Mouse (Mus musculus) embryonic facial prominence, embryonic 15.5 days (tissue): ENCODE measurements around the gene Ptprg. TPM values are rescaled to one million over a fixed set of nuclear protein-coding genes. Genes with fewer than 3 reads are reported as not detected.
A peak's percentile ranks its signal among the peaks of the same experiment; 100 is the strongest.

Experiments used
- ATAC-seq: fragments of 200-750 bp; cut with Nextera tagmentation; 2 replicates; pipeline ENCODE4 v1.8.0; 2017; ENCODE audit warnings: low read depth, moderate TSS enrichment; ENCODE audit not compliant: insufficient number of reproducible peaks, low FRiP score, low TSS enrichment
- H3K27ac ChIP-seq: fragments of 300-500 bp; sonication (generic); replicated peaks from 2 replicates; pipeline ENCODE4 v1.5.1; 2015; ENCODE audit warnings: mild to moderate bottlenecking, inconsistent platforms
- H3K27me3 ChIP-seq: fragments of 300-500 bp; sonication (generic); 2 replicates; pipeline ENCODE4 v1.6.1; 2015; ENCODE audit warnings: inconsistent platforms
- H3K36me3 ChIP-seq: fragments of 300-500 bp; sonication (generic); 2 replicates; pipeline ENCODE4 v1.6.1; 2015; ENCODE audit warnings: mild to moderate bottlenecking, inconsistent platforms
- H3K4me1 ChIP-seq: fragments of 300-500 bp; sonication (generic); 2 replicates; pipeline ENCODE4 v1.6.1; 2015; ENCODE audit warnings: inconsistent platforms
- H3K4me2 ChIP-seq: fragments of 300-500 bp; sonication (generic); replicated peaks from 2 replicates; pipeline ENCODE4 v1.6.1; 2015; ENCODE audit warnings: mild to moderate bottlenecking, inconsistent platforms
- H3K4me3 ChIP-seq: fragments of 300-500 bp; sonication (generic); replicated peaks from 2 replicates; pipeline ENCODE4 v1.5.1; 2015; ENCODE audit warnings: mild to moderate bottlenecking, inconsistent platforms
- H3K9ac ChIP-seq: fragments of 300-500 bp; sonication (generic); 2 replicates; pipeline ENCODE4 v1.6.1; 2015; ENCODE audit warnings: inconsistent platforms
- H3K9me3 ChIP-seq: fragments of 300-500 bp; sonication (generic); replicated peaks from 2 replicates; pipeline ENCODE4 v1.6.1; 2016; ENCODE audit warnings: inconsistent platforms
- WGBS: fragments of 180-500 bp; shearing (Covaris S2); methylation state at CpG from one replicate; pipeline ENCODE4 v1.1.7; 2015; 5-methylcytosine and 5-hydroxymethylcytosine counted together
- polyA plus RNA-seq: library from polyadenylated mRNA; unstranded; fragments of >200 nt; fragmentation: Nextera tagmentation; extraction: Ambion mirVana; gene quantifications from 2 replicates; pipeline ENCODE4 v1.2.1, GENCODE M21; 2015

Gene Ptprg
- polyA plus RNA-seq, 1 experiment from 2014 or later: 25.6 TPM

GRCm38 (mm10) chr14:12084076-12084475, 530.7 kb downstream of the Ptprg start:
- H3K27me3 ChIP-seq: no peaks in the 10 kb centered on the region
- H3K9me3 ChIP-seq: no peaks in the 10 kb centered on the region
- no peak overlapping the region for H3K4me2 ChIP-seq
- H3K27ac ChIP-seq: no peak overlapping the region
- peaks cover 10% of the 10 kb centered on the region; the same call in 1 of the 2 replicates for H3K4me1 ChIP-seq
- ATAC-seq: no peak
- no peak overlapping the region for H3K4me3 ChIP-seq
- H3K36me3 ChIP-seq: no peaks in the 10 kb centered on the region
- 80% methylated on average over 4 of the region's 4 CpGs for WGBS
- no peak overlapping the region for H3K9ac ChIP-seq

GRCm38 (mm10) chr14:12085078-12085477, 531.7 kb downstream of the Ptprg start:
- no peak for ATAC-seq
- Histone ChIP-seq H3K27ac (no peak overlapping the region), H3K4me3 (no peak overlapping the region), H3K4me1 (peaks cover 10% of the 10 kb centered on the region; the same call in 1 of the 2 replicates), H3K9me3 (no peaks in the 10 kb centered on the region), H3K36me3 (no peaks in the 10 kb centered on the region), H3K9ac (no peak overlapping the region), H3K27me3 (no peaks in the 10 kb centered on the region), H3K4me2 (no peak overlapping the region)
- WGBS: 85% methylated on average over 4 of the region's 4 CpGs

GRCm38 (mm10) chr14:12086167-12086566, 532.8 kb downstream of the Ptprg start:
- Histone ChIP-seq H3K9ac (no peak overlapping the region), H3K27me3 (no peaks in the 10 kb centered on the region), H3K4me2 (no peak overlapping the region), H3K27ac (peak overlapping the region; percentile 48; the same call in 1 of the 2 replicates), H3K36me3 (no peaks in the 10 kb centered on the region), H3K9me3 (no peaks in the 10 kb centered on the region), H3K4me1 (peaks cover 10% of the 10 kb centered on the region; the same call in 1 of the 2 replicates), H3K4me3 (no peak overlapping the region)
- WGBS: 17% methylated on average over 5 of the region's 5 CpGs
- ATAC-seq: peak; percentile 53

GRCm38 (mm10) chr14:12089954-12090353, 536.6 kb downstream of the Ptprg start:
- no peaks in the 10 kb centered on the region for H3K36me3 ChIP-seq
- no peaks in the 10 kb centered on the region for H3K9me3 ChIP-seq
- no peak overlapping the region for H3K27ac ChIP-seq
- no peak overlapping the region for H3K4me2 ChIP-seq
- no peak overlapping the region for H3K4me3 ChIP-seq
- H3K4me1 ChIP-seq: peaks cover 10% of the 10 kb centered on the region; the same call in 1 of the 2 replicates
- no peaks in the 10 kb centered on the region for H3K27me3 ChIP-seq
- no peak overlapping the region for H3K9ac ChIP-seq
- ATAC-seq: no peak

GRCm38 (mm10) chr14:12091730-12092129, 538.4 kb downstream of the Ptprg start:
- Histone ChIP-seq H3K4me1 (no peaks in the 10 kb centered on the region), H3K4me3 (no peak overlapping the region), H3K9me3 (no peaks in the 10 kb centered on the region), H3K4me2 (no peak overlapping the region), H3K27me3 (no peaks in the 10 kb centered on the region), H3K9ac (no peak overlapping the region), H3K36me3 (no peaks in the 10 kb centered on the region), H3K27ac (no peak overlapping the region)
- 71% methylated on average over 3 of the region's 3 CpGs for WGBS
- no peak for ATAC-seq

- no peak overlapping the region for H3K4me2 ChIP-seq
- H3K9me3 ChIP-seq: no peaks in the 10 kb centered on the region
- H3K27ac ChIP-seq: no peak overlapping the region
- no peak overlapping the region for H3K4me3 ChIP-seq
- WGBS: 55% methylated on average over 12 of the region's 12 CpGs
- ATAC-seq: no peak
- H3K36me3 ChIP-seq: no peaks in the 10 kb centered on the region
- no peak overlapping the region for H3K9ac ChIP-seq
- no peaks in the 10 kb centered on the region for H3K27me3 ChIP-seq
- no peaks in the 10 kb centered on the region for H3K4me1 ChIP-seq
Measured at GRCm38 (mm10) chr14:12099390-12100333, 546.3 kb downstream of the Ptprg start.

- Histone ChIP-seq H3K27me3 (no peaks in the 10 kb centered on the region), H3K27ac (no peak overlapping the region), H3K36me3 (no peaks in the 10 kb centered on the region), H3K4me2 (no peak overlapping the region), H3K4me1 (no peaks in the 10 kb centered on the region), H3K9me3 (no peaks in the 10 kb centered on the region), H3K4me3 (no peak overlapping the region), H3K9ac (no peak overlapping the region)
- no peak for ATAC-seq
- WGBS: 68% methylated on average over 11 of the region's 11 CpGs
Measured at GRCm38 (mm10) chr14:12102389-12103325, 549.3 kb downstream of the Ptprg start.

GRCm38 (mm10) chr14:12104297-12105155, 551.2 kb downstream of the Ptprg start:
- no peaks in the 10 kb centered on the region for H3K9me3 ChIP-seq
- no peak overlapping the region for H3K4me2 ChIP-seq
- no peak overlapping the region for H3K27ac ChIP-seq
- 81% methylated on average over 12 of the region's 12 CpGs for WGBS
- no peaks in the 10 kb centered on the region for H3K4me1 ChIP-seq
- ATAC-seq: no peak
- H3K36me3 ChIP-seq: no peaks in the 10 kb centered on the region
- no peaks in the 10 kb centered on the region for H3K27me3 ChIP-seq
- H3K4me3 ChIP-seq: no peak overlapping the region
- no peak overlapping the region for H3K9ac ChIP-seq

GRCm38 (mm10) chr14:12105156-12105430, 551.8 kb downstream of the Ptprg start:
- Histone ChIP-seq H3K27ac (no peak overlapping the region), H3K9me3 (no peaks in the 10 kb centered on the region), H3K9ac (no peak overlapping the region), H3K4me3 (no peak overlapping the region), H3K27me3 (no peaks in the 10 kb centered on the region), H3K4me1 (no peaks in the 10 kb centered on the region), H3K36me3 (no peaks in the 10 kb centered on the region), H3K4me2 (no peak overlapping the region)
- ATAC-seq: no peak
- WGBS: 67% methylated on average over 2 of the region's 2 CpGs

GRCm38 (mm10) chr14:12105593-12105992, 552.3 kb downstream of the Ptprg start:
- Histone ChIP-seq H3K4me2 (no peak overlapping the region), H3K27me3 (no peaks in the 10 kb centered on the region), H3K4me3 (no peak overlapping the region), H3K9ac (no peak overlapping the region), H3K4me1 (no peaks in the 10 kb centered on the region), H3K27ac (no peak overlapping the region), H3K36me3 (no peaks in the 10 kb centered on the region), H3K9me3 (no peaks in the 10 kb centered on the region)
- no peak for ATAC-seq
- WGBS: 75% methylated on average over 3 of the region's 3 CpGs
